Mouse (Mus musculus): ENCODE results near the gene Ascc1.
"Not testable (repeated sequence)": the region's sequence is repeated elsewhere in the genome, so short reads cannot be mapped to it uniquely, and the experiment has no call there.

Ascc1 gene

GRCm38 (mm10) chr10:60118464-60118863 lies 115.9 kb downstream of the Ascc1 start:
- no peak for DNase-seq

GRCm38 (mm10) chr10:60120630-60121029 lies 118.0 kb downstream of the Ascc1 start:
- DNase-seq = no peak

- DNase-seq = peak; percentile 52
Measured at GRCm38 (mm10) chr10:60124078-60124477, 121.5 kb downstream of the Ascc1 start.

GRCm38 (mm10) chr10:60125529-60126327 lies 123.1 kb downstream of the Ascc1 start:
- DNase-seq = no peak

GRCm38 (mm10) chr10:60128287-60128686 lies 125.7 kb downstream of the Ascc1 start:
- DNase-seq = no peak

GRCm38 (mm10) chr10:60130504-60130903 lies 127.9 kb downstream of the Ascc1 start:
- DNase-seq = no peak

GRCm38 (mm10) chr10:60133501-60133900 lies 130.9 kb downstream of the Ascc1 start:
- DNase-seq = no peak

- no peak for DNase-seq
Measured at GRCm38 (mm10) chr10:60134201-60134600, 131.6 kb downstream of the Ascc1 start.

GRCm38 (mm10) chr10:60136010-60136409 lies 133.4 kb downstream of the Ascc1 start:
- not testable (repeated sequence) for DNase-seq

- DNase-seq = no peak
Measured at GRCm38 (mm10) chr10:60136935-60137334, 134.3 kb downstream of the Ascc1 start.

- no peak for DNase-seq
Measured at GRCm38 (mm10) chr10:60138680-60139079, 136.1 kb downstream of the Ascc1 start.

- DNase-seq = no peak
Measured at GRCm38 (mm10) chr10:60140751-60141150, 138.1 kb downstream of the Ascc1 start.

GRCm38 (mm10) chr10:60141656-60142160 lies 139.1 kb downstream of the Ascc1 start:
- DNase-seq = no peak

- DNase-seq = not testable (repeated sequence)
Measured at GRCm38 (mm10) chr10:60147510-60148047, 145.0 kb downstream of the Ascc1 start.

- peak; percentile 87 for DNase-seq
Measured at GRCm38 (mm10) chr10:60148087-60148486, 145.5 kb downstream of the Ascc1 start.
